In the genomic region with DNA sequence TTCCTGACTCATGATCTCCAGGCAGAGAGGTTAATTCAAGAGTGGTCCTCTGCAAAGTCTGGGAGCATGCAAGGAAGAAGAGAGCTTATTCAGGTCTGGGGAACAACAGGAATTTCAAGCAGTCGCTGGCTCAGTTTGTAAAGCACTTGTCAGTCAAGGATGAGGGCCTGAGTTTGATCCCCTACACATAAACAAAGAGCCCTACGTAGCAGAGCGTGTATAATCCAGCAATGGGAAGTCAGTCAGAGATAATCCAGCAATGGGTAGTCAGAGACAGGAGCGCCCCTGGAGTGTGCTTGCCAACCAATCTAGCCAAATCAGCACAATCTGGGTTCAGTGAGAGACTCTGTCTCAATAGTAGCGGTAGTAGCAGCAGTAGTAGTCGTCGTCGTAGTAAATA, we compare ENCODE assay signal across 18 mouse cellular contexts.
A peak's percentile ranks its signal among the peaks of the same experiment; 100 is the strongest.
DNase-seq lines count a peak whose midpoint lies in the region; ATAC-seq lines count a peak whose summit lies in the region.
"Had no signal": no experiment of that assay in that cellular context is flagged by ENCODE, and none has a peak within 500 bp of the region (broad histone marks: within the 10 kb centered on the region; RNA-seq: fewer than 3 reads in every experiment).

No protein-coding gene starts in this region.

- peak; percentile 16 for DNase-seq in forebrain, embryonic 10.5 days (ENCODE audit: extremely low spot score, low spot score)
- DNase-seq in forebrain, embryonic 14.5 days (ENCODE audit: low spot score): no peak
- DNase-seq in Muller cell, postnatal 12 days (ENCODE audit: inconsistent ontology term): peak; percentile 70
- peak; percentile 18 for DNase-seq in retina, postnatal 1 day
- no peak for DNase-seq in testis, postnatal 14 days (ENCODE audit: low spot score)
- no peak for DNase-seq in layer of hippocampus, adult 18-20 months (ENCODE audit: low spot score in 2 of 2)
- DNase-seq: adrenal gland, adult 2 months; adrenal gland, postnatal 25 days; cerebellum, postnatal 10 days; gastrocnemius, postnatal 10 days; heart, adult 18-20 months; heart, postnatal 14 days had no signal

- H3K27me3 ChIP-seq in forebrain, embryonic 10.5 days (ENCODE audit: poor library complexity, severe bottlenecking): no peaks in the 10 kb centered on the region
- no peaks in the 10 kb centered on the region for H3K27me3 ChIP-seq in forebrain, embryonic 14.5 days (replicated peaks; ENCODE audit: control insufficient read depth, insufficient read depth, low read length)
- H3K27me3 ChIP-seq in embryonic facial prominence, embryonic 13.5 days: no peaks in the 10 kb centered on the region
- H3K27me3 ChIP-seq: heart, embryonic 15.5 days; hindbrain, embryonic 13.5 days had no signal

- H3K36me3 ChIP-seq in forebrain, embryonic 10.5 days (replicated peaks): no peaks in the 10 kb centered on the region
- H3K36me3 ChIP-seq in forebrain, embryonic 14.5 days (ENCODE audit: control insufficient read depth, insufficient read depth, low read length): no peaks in the 10 kb centered on the region
- H3K36me3 ChIP-seq in embryonic facial prominence, embryonic 13.5 days: no peaks in the 10 kb centered on the region
- H3K36me3 ChIP-seq: heart, embryonic 15.5 days; hindbrain, embryonic 13.5 days had no signal

- no peak overlapping the region for H3K27ac ChIP-seq in forebrain, embryonic 10.5 days
- no peak overlapping the region for H3K27ac ChIP-seq in forebrain, embryonic 14.5 days (ENCODE audit: low read depth, low read length)
- peak overlapping the region; percentile 48; the same call in 1 of the 2 replicates for H3K27ac ChIP-seq in embryonic facial prominence, embryonic 13.5 days
- H3K27ac ChIP-seq: heart, embryonic 15.5 days; hindbrain, embryonic 13.5 days had no signal

- ATAC-seq in forebrain, embryonic 14.5 days: no peak
- no peak for ATAC-seq in embryonic facial prominence, embryonic 13.5 days (ENCODE audit: insufficient number of reproducible peaks, insufficient read depth, low FRiP score, low TSS enrichment, low read depth)
- ATAC-seq: forebrain, embryonic 16.5 days had no signal

- H3K9me3 ChIP-seq in forebrain, embryonic 10.5 days: peaks cover 7% of the 10 kb centered on the region; the same call in 1 of the 2 replicates
- H3K9me3 ChIP-seq in forebrain, embryonic 14.5 days (replicated peaks; ENCODE audit: control insufficient read depth, low read length): no peaks in the 10 kb centered on the region
- no peaks in the 10 kb centered on the region for H3K9me3 ChIP-seq in embryonic facial prominence, embryonic 13.5 days
- H3K9me3 ChIP-seq: heart, embryonic 15.5 days; hindbrain, embryonic 13.5 days had no signal

- H3K4me3 ChIP-seq in forebrain, embryonic 10.5 days: no peak overlapping the region
- H3K4me3 ChIP-seq in forebrain, embryonic 14.5 days (ENCODE audit: low read depth, low read length): no peak overlapping the region
- no peak overlapping the region for H3K4me3 ChIP-seq in embryonic facial prominence, embryonic 13.5 days
- H3K4me3 ChIP-seq: erythroblast, embryonic 14.5 days; heart, embryonic 15.5 days; hindbrain, embryonic 13.5 days had no signal

- peaks cover 21% of the 10 kb centered on the region for H3K4me1 ChIP-seq in forebrain, embryonic 10.5 days
- peaks cover 3% of the 10 kb centered on the region; the same call in 1 of the 2 replicates for H3K4me1 ChIP-seq in forebrain, embryonic 14.5 days (ENCODE audit: control insufficient read depth, insufficient read depth, low read length)
- H3K4me1 ChIP-seq in embryonic facial prominence, embryonic 13.5 days: peaks cover 11% of the 10 kb centered on the region
- H3K4me1 ChIP-seq: heart, embryonic 15.5 days; hindbrain, embryonic 13.5 days had no signal

- 53% methylated on average over 8 of the region's 8 CpGs for WGBS in forebrain, embryonic 10.5 days
- WGBS in forebrain, embryonic 14.5 days: 48% methylated on average over 8 of the region's 8 CpGs
- WGBS in embryonic facial prominence, embryonic 13.5 days: 67% methylated on average over 8 of the region's 8 CpGs

- H3K4me2 ChIP-seq in forebrain, embryonic 14.5 days (ENCODE audit: low read length): no peak overlapping the region
- H3K4me2 ChIP-seq in embryonic facial prominence, embryonic 13.5 days: no peak overlapping the region
- H3K4me2 ChIP-seq: heart, embryonic 11.5 days; heart, embryonic 15.5 days; hindbrain, embryonic 13.5 days had no signal

- no peak overlapping the region for H3K9ac ChIP-seq in forebrain, embryonic 14.5 days (ENCODE audit: low read length)
- H3K9ac ChIP-seq in embryonic facial prominence, embryonic 13.5 days: no peak overlapping the region
- H3K9ac ChIP-seq: heart, embryonic 15.5 days; hindbrain, embryonic 13.5 days had no signal

Comparison
In these comparisons a context has a peak if more than half of its experiments do, and no peak if none do; other contexts are left out.
1. DNase-seq: peak in forebrain, embryonic 10.5 days (single experiment), Muller cell, postnatal 12 days (single experiment) and retina, postnatal 1 day (single experiment); none in forebrain, embryonic 14.5 days (single experiment), testis, postnatal 14 days (single experiment) and layer of hippocampus, adult 18-20 months (0 of 2).